Mouse (Mus musculus) activated CD4-positive, CD25-positive, alpha-beta regulatory T cell, adult 9 weeks (primary cell): ENCODE results near the gene Timm17b. TPM values are rescaled to one million over a fixed set of nuclear protein-coding genes. Genes with fewer than 3 reads are reported as not detected.

ENCODE experiments used
- polyA plus RNA-seq: library from polyadenylated mRNA; unstranded; fragments of 100-300 nt; shearing (Covaris generic); gene quantifications from one replicate; pipeline ENCODE4 v1.2.1, GENCODE M21; 2017

Gene Timm17b
- 154 TPM for polyA plus RNA-seq

DNA sequence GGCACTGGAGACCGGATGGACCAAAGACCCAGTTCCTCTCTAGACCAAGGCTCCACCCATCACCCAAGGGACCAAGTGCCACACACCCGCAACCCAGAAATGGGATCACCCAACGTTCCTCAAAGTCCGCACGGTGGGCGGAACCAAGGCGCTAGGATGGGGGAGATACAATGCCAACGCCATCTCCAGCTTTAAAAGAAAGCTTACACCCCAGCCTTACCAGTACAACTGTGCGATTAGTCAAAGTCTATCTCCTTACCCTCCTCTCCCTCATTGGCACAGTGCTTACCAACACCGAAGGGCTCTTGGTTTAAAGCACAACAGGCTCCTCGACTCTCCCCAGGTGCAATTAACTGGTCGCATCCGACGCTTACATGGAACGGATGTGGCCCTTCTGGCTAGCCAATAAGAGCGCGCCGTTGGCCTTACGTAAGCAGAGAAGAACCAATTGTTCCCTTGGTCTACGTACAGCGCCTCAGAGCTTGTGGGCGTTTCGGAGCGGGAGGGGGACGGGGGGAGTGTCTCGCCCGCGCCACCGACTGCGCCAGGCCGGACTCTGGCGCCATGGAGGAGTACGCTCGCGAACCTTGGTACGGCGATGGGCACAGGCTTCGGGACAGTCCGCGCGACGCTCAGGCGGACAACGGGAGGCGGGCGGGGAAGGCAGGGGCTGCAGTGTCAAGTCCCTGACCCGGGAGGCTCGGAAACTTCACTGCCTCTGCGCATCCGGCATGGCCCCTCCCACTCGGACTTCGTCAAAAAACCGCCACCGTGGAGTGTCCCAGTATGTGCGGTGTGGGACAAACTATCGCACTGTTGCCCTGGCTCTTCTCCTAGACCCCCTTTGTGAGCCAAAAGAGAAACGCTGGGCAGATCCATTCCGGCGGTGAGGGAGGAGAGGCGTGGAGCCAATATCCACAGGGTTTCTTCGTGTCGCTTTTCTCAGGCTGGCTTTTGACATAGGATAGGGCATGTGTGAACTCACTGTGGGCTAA lies at the start of gene Timm17b, which contains the start of gene Pqbp1:
TSS of gene Timm17b (plus strand) at position 478 of the 995 bp plus-strand sequence.
TSS of gene Pqbp1 (minus strand) at position 390 of the 995 bp plus-strand sequence.

DNA sequence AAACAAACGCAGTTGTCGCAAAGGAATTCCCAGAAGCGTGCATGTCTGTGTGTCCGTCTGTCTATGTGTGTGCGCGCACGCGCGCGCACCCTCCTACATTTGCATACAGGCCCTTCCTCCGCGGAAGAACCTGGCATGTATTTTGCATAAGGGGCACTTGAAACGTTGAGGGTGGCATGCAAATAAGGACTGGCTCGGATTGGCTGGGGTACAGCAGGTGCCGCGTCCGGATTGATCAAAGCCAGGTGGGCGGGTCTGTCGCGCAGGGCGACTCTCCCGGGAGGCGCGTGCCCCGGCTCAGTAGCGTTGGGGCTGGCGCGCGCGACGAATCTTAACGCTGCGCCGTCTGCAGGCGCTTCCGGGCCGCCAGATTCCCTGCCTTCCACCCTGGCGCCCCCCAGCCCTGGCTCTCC lies 21.1 kb upstream of the Timm17b start, which contains the start of gene Pim2:
TSS of gene Pim2 (plus strand) at position 256 of the 413 bp plus-strand sequence.

DNA sequence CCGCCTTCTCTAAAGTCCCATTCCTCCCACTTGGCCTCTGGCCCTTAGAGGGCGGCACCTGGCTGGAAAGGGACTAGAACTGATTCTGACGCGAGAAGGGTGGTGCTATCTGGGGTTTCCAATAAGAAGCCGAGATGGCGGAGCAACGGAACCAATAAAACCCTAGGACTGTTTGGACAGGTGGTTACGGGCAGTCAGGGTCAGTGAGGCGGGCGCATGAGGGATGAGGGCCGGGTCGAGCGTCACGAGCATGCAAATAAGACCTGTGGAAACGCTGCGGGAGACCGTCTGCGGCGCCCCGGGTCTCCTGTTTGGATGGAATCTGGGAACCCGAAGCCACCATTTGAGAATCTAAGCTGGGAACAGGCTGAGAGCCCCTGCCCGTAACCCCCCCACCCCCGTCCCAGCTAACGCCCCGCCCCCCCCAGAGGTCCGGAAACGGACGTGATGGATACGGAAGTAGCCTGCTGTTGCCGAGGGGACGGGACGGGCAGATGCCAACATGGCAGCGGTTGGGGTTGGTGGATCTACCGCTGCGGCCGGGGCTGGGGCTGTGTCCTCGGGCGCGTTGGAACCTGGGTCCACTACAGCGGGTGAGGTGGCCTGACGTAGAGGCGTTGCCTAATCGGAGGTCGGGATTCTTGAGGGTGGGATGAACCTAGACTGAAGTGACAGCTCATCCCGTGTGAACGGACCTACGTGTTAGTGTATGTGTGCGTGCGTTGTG lies 15.2 kb upstream of the Timm17b start, which contains the start of gene Slc35a2:
TSS of gene Slc35a2 (plus strand) at position 188 of the 727 bp plus-strand sequence.

DNA sequence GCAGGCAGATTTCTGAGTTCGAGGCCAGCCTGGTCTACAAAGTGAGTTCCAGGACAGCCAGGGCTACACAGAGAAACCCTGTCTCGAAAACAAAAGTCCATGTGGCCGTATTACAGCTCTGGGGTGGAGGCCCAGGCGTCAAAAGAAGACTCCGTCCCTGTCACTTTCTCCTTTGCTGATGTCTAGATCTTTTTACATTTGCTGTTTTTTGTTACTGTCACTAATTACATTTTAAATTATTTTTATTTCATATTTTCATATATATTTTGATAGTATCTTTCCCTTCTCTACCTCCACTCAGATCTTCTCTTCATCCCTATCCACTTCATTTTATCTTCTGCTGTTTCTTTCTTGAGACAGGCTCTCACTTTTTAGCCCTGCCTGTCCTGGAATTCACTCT lies 8.6 kb downstream of the Timm17b start, which contains the start of gene Gm10491:
TSS of gene Gm10491 (minus strand) at position 101 of the 400 bp plus-strand sequence.

DNA sequence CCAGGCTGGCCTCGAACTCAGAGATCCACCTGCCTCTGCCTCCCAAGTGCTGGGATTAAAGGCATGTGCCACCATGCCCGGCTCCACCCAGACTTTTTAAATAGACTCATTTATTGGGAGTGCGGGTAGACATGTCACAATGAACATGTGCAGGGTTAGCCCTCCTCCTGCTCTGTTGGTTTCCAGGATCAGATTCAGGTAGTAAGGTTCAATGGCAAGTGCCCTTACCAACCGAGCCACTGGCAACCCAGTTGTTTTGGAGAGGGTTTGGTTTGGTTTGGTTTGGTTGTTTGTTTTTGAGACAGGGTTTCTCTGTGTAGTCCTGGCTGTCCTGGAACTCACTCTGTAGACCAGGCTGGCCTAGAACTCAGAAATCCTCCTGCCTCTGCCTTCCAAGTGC lies 10.1 kb downstream of the Timm17b start, which contains the start of gene Gm10490:
TSS of gene Gm10490 (plus strand) at position 301 of the 400 bp plus-strand sequence.

DNA sequence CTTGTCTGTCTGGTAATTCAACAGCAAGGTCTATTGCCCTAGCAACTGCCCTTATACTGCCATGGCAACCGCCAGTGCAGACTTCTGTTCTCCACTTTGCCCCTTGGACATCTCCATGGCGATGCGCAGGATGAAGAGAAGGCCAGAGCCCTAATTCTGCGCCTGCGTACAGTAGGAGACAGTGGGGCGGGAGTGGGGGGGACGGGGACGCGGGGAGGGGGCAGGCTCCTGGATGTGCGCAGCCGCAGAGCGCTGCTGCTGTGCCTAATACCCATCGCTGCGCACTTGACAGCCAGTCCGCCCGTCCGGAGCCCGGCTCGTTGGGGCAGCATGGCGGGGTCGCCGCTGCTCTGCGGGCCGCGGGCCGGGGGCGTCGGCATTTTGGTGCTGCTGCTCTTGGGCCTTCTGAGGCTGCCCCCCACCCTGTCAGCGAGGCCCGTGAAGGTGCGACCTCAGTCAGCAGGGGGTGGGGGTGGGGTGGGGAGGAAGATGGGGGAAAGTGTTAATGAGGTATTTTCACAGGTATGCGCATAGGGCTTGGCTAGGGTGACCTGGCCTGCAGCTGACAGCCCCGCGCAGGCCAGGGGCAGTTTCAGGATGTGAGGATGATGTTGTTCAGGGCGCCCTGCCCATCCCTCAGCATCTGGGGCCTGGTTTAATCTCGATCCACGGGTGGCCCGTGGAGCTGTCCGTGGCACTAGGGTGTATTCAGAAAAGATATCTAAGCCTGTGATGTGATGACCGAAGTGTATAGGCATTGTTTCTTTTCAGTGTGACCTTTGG lies 20.6 kb downstream of the Timm17b start, which contains the start of gene Pcsk1n:
TSS of gene Pcsk1n (plus strand) at position 222 of the 783 bp plus-strand sequence.

DNA sequence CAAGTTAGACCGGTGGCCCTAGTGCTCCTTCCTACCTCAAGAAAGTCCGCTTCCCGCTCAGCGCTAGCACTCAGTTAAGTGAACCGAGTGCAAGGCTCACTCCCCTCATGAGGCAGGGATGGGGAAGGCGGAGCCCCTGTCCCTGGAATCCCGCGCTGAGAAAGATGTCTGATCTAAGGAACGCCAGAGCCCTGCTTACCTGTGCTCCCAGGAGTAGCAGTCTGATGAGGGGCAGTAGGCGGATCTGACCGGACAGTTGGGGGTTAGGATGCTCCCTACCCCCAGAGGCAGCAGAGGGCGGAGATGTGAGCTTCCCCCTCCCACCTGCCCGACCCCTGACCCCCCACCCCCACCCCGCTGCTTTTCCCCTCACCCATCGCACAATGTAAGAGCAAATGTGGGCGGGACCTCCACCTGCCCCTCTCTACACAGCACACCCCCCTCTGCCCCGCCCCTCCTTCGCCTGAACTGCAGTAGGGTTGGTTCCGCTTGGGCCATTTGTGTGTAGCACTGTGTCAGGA lies 29.2 kb downstream of the Timm17b start, which contains the start of gene Eras:
TSS of gene Eras (minus strand) at position 338 of the 521 bp plus-strand sequence.

DNA sequence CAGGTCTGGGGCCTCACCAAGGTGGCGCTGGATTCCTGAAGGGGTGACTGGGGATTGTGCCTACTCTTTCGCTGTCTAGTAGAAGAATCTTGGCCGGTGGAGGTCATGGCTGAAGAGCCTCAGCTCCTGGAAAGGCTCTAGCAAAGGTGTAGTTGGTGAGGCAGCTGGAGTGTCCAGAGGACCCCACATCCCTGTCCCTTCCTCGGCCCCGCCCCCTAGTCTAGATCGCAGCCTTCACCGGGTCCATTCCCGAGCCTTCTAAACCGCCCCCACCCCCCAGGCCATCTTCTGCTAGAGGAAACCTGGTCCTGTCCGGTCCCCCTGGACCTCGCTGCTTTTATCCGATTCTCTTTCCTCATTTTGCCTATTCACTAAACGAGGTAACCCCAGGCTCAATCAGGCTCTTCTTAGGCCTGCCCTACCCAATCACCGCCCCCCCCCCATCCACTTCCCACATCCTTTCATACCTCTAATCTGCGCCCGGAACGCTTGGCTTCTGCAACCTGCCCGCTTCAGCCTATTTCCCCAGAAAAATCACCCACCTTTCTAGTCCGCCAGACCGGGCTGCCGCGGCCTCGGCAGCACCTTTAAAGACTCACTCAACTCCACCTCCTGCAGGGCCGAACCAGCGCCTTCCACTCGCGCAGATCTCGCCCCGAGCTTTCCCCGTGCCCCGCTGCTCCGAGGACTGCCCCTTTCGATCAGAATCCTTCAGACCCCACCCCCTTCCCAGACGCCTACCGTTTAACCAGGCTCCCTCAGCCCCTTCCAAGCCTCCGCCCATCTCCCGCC lies 48.1 kb downstream of the Timm17b start, which contains the start of gene Hdac6:
TSS of gene Hdac6 (minus strand) at position 782 of the 792 bp plus-strand sequence.

Other genes with a start within 250 kb of the Timm17b start
- gene Prickle3, start 242.1 kb upstream of the Timm17b start, polyA plus RNA-seq: 35.1 TPM
- gene Plp2, start 228.0 kb upstream of the Timm17b start, polyA plus RNA-seq: 130 TPM
- gene Magix, start 218.1 kb upstream of the Timm17b start, polyA plus RNA-seq: not detected
- 69.0 TPM for gene Gpkow, start 202.2 kb upstream of the Timm17b start, polyA plus RNA-seq
- 85.0 TPM for gene Wdr45, start 185.0 kb upstream of the Timm17b start, polyA plus RNA-seq
- not detected for gene Gm45208, start 177.1 kb upstream of the Timm17b start, polyA plus RNA-seq
- gene Praf2, start 170.9 kb upstream of the Timm17b start, polyA plus RNA-seq: 35.0 TPM
- 0.70 TPM for gene Ccdc120, start 148.5 kb upstream of the Timm17b start, polyA plus RNA-seq
- 47.9 TPM for gene Tfe3, start 136.8 kb upstream of the Timm17b start, polyA plus RNA-seq
- 112 TPM for gene Gripap1, start 109.6 kb upstream of the Timm17b start, polyA plus RNA-seq
- 1.1 TPM for gene Kcnd1, start 77.1 kb upstream of the Timm17b start, polyA plus RNA-seq
- 16.6 TPM for gene Otud5, start 58.0 kb upstream of the Timm17b start, polyA plus RNA-seq
- gene Pim2, start 21.1 kb upstream of the Timm17b start, polyA plus RNA-seq: 75.3 TPM
- gene Slc35a2, start 15.3 kb upstream of the Timm17b start, polyA plus RNA-seq: 41.7 TPM
- 155 TPM for gene Pqbp1, start 88 bp upstream of the Timm17b start, polyA plus RNA-seq
- not detected for gene Gm10491, start 8.5 kb downstream of the Timm17b start, polyA plus RNA-seq
- gene Gm10490, start 10.2 kb downstream of the Timm17b start, polyA plus RNA-seq: not detected
- not detected for gene Pcsk1n, start 20.5 kb downstream of the Timm17b start, polyA plus RNA-seq
- gene Eras, start 29.2 kb downstream of the Timm17b start, polyA plus RNA-seq: not detected
- gene Hdac6, start 48.5 kb downstream of the Timm17b start, polyA plus RNA-seq: 21.6 TPM
- 41.6 TPM for gene Gata1, start 78.7 kb downstream of the Timm17b start, polyA plus RNA-seq
- not detected for gene Glod5, start 119.1 kb downstream of the Timm17b start, polyA plus RNA-seq
- gene Suv39h1, start 175.4 kb downstream of the Timm17b start, polyA plus RNA-seq: 27.3 TPM
- gene Was, start 191.1 kb downstream of the Timm17b start, polyA plus RNA-seq: 92.8 TPM
- gene Wdr13, start 233.5 kb downstream of the Timm17b start, polyA plus RNA-seq: 33.2 TPM
- 443 TPM for gene Rbm3, start 246.5 kb downstream of the Timm17b start, polyA plus RNA-seq